Mouse (Mus musculus): ENCODE results near the gene Mgat5. TPM values are rescaled to one million over a fixed set of nuclear protein-coding genes. Genes with fewer than 3 reads are reported as not detected.

The Mgat5 gene
- polyA plus RNA-seq, 1 experiment, result 2.4 TPM

- H3K9me3 ChIP-seq, result no peaks in the 10 kb centered on the region
- peaks cover 59% of the 10 kb centered on the region for H3K36me3 ChIP-seq (replicated peaks; ENCODE audit: low read length)
- no peak overlapping the region for H3K4me3 ChIP-seq (replicated peaks)
- peaks cover 87% of the 10 kb centered on the region for H3K4me1 ChIP-seq
- TF ChIP-seq FLI1 (IDR thresholded peaks at IDR 0.05; ENCODE audit: low read length) (no peak), GATA1 (IDR thresholded peaks at IDR 0.05; ENCODE audit: borderline replicate concordance, low read length) (no peak)
- H3K27me3 ChIP-seq (replicated peaks), result no peaks in the 10 kb centered on the region
Measured at GRCm38 (mm10) chr1:127308207-127308725, 103.5 kb downstream of the Mgat5 start.

- no peak overlapping the region for H3K4me3 ChIP-seq (replicated peaks)
- peaks cover 87% of the 10 kb centered on the region for H3K4me1 ChIP-seq
- TF ChIP-seq GATA1 (IDR thresholded peaks at IDR 0.05; ENCODE audit: borderline replicate concordance, low read length), result no peak
- H3K36me3 ChIP-seq (replicated peaks; ENCODE audit: low read length), result peaks cover 56% of the 10 kb centered on the region
- no peaks in the 10 kb centered on the region for H3K27me3 ChIP-seq (replicated peaks)
- H3K9me3 ChIP-seq, result no peaks in the 10 kb centered on the region
Measured at GRCm38 (mm10) chr1:127308989-127309701, 104.3 kb downstream of the Mgat5 start.

DNA sequence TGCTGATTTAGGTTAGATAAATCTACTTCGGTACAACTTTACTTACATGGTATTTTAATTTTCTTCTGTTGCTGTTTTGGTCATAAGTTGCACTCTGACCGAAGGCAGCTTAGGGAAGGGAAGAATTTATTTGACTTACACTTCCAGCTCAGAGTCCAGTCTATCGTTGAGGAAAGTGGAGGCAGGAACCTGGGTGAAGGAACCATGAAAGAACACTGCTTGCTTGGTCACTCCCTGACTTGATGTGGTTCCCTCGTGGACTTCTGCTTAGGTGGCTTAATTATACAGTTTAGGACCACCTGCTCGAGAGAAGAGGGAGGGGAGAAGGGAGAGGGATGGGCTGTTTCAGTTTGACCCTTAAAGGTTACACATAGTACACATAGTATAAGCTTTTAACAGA, 105.2 kb downstream of the Mgat5 start:
- H3K36me3 ChIP-seq (replicated peaks; ENCODE audit: low read length), result peaks cover 61% of the 10 kb centered on the region
- H3K9me3 ChIP-seq, result no peaks in the 10 kb centered on the region
- TF ChIP-seq FLI1 (IDR thresholded peaks at IDR 0.05; ENCODE audit: low read length) (no peak), GATA1 (IDR thresholded peaks at IDR 0.05; ENCODE audit: borderline replicate concordance, low read length) (no peak)
- H3K4me3 ChIP-seq (replicated peaks), result no peak overlapping the region
- no peaks in the 10 kb centered on the region for H3K27me3 ChIP-seq (replicated peaks)
- H3K4me1 ChIP-seq, result peaks cover 87% of the 10 kb centered on the region

DNA sequence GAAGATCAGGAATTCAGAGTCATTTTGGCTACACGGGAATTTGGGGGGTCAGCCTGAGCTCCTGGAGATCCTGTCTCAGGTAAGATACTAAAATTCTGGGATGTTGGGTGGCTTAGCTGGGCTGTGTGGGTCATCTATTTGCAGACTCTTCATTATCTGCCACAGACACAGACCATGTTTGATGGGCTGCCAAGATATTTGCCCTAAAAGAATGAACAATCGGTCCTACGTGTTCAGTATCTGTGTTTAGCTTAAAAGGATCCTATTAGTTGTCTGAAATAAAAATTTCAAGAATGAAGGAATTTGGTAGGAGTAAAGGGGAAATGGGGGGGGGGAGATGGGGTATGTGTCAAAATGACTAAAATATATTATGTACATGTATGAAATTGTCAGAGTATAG, 105.9 kb downstream of the Mgat5 start:
- no peak for TF ChIP-seq FLI1 (IDR thresholded peaks at IDR 0.05; ENCODE audit: low read length)
- no peak for TF ChIP-seq GATA1 (IDR thresholded peaks at IDR 0.05; ENCODE audit: borderline replicate concordance, low read length)
- Histone ChIP-seq H3K4me3 (replicated peaks) (no peak overlapping the region), H3K27me3 (replicated peaks) (no peaks in the 10 kb centered on the region), H3K36me3 (replicated peaks; ENCODE audit: low read length) (peaks cover 59% of the 10 kb centered on the region), H3K4me1 (peaks cover 87% of the 10 kb centered on the region), H3K9me3 (no peaks in the 10 kb centered on the region)

GRCm38 (mm10) chr1:127313652-127314350, 109.0 kb downstream of the Mgat5 start:
- Histone ChIP-seq H3K4me3 (replicated peaks) (no peak overlapping the region), H3K9me3 (no peaks in the 10 kb centered on the region), H3K4me1 (peaks cover 87% of the 10 kb centered on the region), H3K27me3 (replicated peaks) (no peaks in the 10 kb centered on the region), H3K36me3 (replicated peaks; ENCODE audit: low read length) (peaks cover 50% of the 10 kb centered on the region)
- TF ChIP-seq FLI1 (IDR thresholded peaks at IDR 0.05; ENCODE audit: low read length) (no peak), GATA1 (IDR thresholded peaks at IDR 0.05; ENCODE audit: borderline replicate concordance, low read length) (no peak)

- Histone ChIP-seq H3K4me1 (peaks cover 80% of the 10 kb centered on the region), H3K27me3 (replicated peaks) (no peaks in the 10 kb centered on the region), H3K4me3 (replicated peaks) (no peak overlapping the region), H3K36me3 (replicated peaks; ENCODE audit: low read length) (peaks cover 58% of the 10 kb centered on the region), H3K9me3 (no peaks in the 10 kb centered on the region)
- no peak for TF ChIP-seq GATA1 (IDR thresholded peaks at IDR 0.05; ENCODE audit: borderline replicate concordance, low read length)
Measured at GRCm38 (mm10) chr1:127315763-127316627, 111.2 kb downstream of the Mgat5 start.

GRCm38 (mm10) chr1:127316651-127317050, 111.8 kb downstream of the Mgat5 start:
- peaks cover 82% of the 10 kb centered on the region for H3K4me1 ChIP-seq
- peaks cover 60% of the 10 kb centered on the region for H3K36me3 ChIP-seq (replicated peaks; ENCODE audit: low read length)
- no peaks in the 10 kb centered on the region for H3K27me3 ChIP-seq (replicated peaks)
- no peaks in the 10 kb centered on the region for H3K9me3 ChIP-seq
- TF ChIP-seq GATA1 (IDR thresholded peaks at IDR 0.05; ENCODE audit: borderline replicate concordance, low read length) (no peak), FLI1 (IDR thresholded peaks at IDR 0.05; ENCODE audit: low read length) (no peak)
- H3K4me3 ChIP-seq (replicated peaks), result no peak overlapping the region

DNA sequence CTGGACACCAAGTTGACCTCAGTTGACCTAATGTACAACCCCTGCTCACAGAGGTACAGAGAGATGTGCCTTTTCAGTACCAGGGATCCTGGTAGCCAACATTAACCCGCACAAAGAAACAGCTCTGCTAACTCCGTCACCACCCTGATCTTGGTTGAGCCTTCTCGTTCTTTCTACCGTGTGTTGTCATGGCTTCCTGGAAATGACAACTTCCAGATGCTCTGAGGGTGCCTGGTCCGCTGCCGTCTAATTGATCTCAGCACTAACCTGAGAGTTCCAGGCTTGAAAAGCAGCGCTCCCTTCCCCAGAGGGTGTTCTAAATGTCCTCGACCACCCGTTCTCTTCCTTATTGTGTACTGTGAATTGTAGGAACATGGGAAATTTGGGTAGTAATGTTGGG, 112.7 kb downstream of the Mgat5 start:
- Histone ChIP-seq H3K9me3 (no peaks in the 10 kb centered on the region), H3K4me3 (replicated peaks) (no peak overlapping the region)
- TF ChIP-seq FLI1 (IDR thresholded peaks at IDR 0.05; ENCODE audit: low read length), result no peak
- TF ChIP-seq GATA1 (IDR thresholded peaks at IDR 0.05; ENCODE audit: borderline replicate concordance, low read length), result no peak

DNA sequence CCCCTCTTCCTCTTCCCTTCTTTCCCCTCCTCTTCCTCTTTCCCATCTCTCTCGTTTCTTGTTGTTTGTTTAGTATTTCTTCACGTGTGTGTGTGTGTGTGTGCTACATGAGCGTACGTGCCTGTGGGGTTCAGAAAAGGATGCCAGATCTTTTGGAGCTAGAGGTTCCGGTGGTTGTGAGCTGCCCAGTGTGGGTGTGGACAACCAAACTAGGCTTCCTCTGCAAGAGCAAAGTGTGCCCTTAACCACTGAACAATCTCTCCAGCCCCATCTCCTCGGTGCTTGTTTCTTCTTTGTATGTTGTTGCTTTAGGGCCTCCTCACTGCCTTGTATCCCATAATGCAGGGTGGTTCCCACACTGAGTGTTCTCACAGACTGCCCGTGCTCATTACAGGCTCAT, 113.7 kb downstream of the Mgat5 start:
- TF ChIP-seq FLI1 (IDR thresholded peaks at IDR 0.05; ENCODE audit: low read length), result no peak
- TF ChIP-seq GATA1 (IDR thresholded peaks at IDR 0.05; ENCODE audit: borderline replicate concordance, low read length), result no peak
- peaks cover 68% of the 10 kb centered on the region for H3K36me3 ChIP-seq (replicated peaks; ENCODE audit: low read length)
- peaks cover 3% of the 10 kb centered on the region; the same call in 1 of the 2 replicates for H3K9me3 ChIP-seq
- H3K27me3 ChIP-seq (replicated peaks), result no peaks in the 10 kb centered on the region
- H3K4me1 ChIP-seq, result peaks cover 80% of the 10 kb centered on the region
- H3K4me3 ChIP-seq (replicated peaks), result no peak overlapping the region

More for the DNA sequence above, 112.7 kb downstream of the Mgat5 start:
- H3K36me3 ChIP-seq (replicated peaks; ENCODE audit: low read length), result peaks cover 61% of the 10 kb centered on the region
- no peaks in the 10 kb centered on the region for H3K27me3 ChIP-seq (replicated peaks)
- peaks cover 84% of the 10 kb centered on the region for H3K4me1 ChIP-seq
